Comparison of ENCODE assay signal across 8 mouse cellular contexts in genomic region chr5:34951161-34951834, GRCm38 (mm10). TPM values are rescaled to one million over a fixed set of nuclear protein-coding genes. Genes with fewer than 3 reads are reported as not detected.
DNase-seq lines count a peak whose midpoint lies in the region; ATAC-seq and TF ChIP-seq lines count a peak whose summit lies in the region.

No protein-coding gene starts in this region.

- no peak for TF ChIP-seq CTCF in lung, adult 2 months (IDR thresholded peaks at IDR 0.05; ENCODE audit: insufficient read depth, low read length)
- no peak for TF ChIP-seq CTCF in gastrocnemius, adult 2 months (IDR thresholded peaks at IDR 0.05)

- H3K4me3 ChIP-seq in lung, embryonic 15.5 days, result peak overlapping the region; percentile 96; the same call in 1 of the 2 replicates
- no peak overlapping the region for H3K4me3 ChIP-seq in lung, adult 2 months (replicated peaks; ENCODE audit: extremely low read depth, low read depth, low read length)
- no peak overlapping the region for H3K4me3 ChIP-seq in gastrocnemius, adult 2 months
- peak overlapping the region; percentile 70; the same call in 1 of the 2 replicates for H3K4me3 ChIP-seq in hindbrain, embryonic 15.5 days
- H3K4me3 ChIP-seq in midbrain, embryonic 11.5 days (ENCODE audit: low read depth, low read length), result 0 out of 2 replicates have a peak overlapping the region, but pooled peaks have one; percentile 76

- H3K27ac ChIP-seq in lung, embryonic 15.5 days, result no peak overlapping the region
- H3K27ac ChIP-seq in gastrocnemius, adult 2 months, result no peak overlapping the region
- H3K27ac ChIP-seq in hindbrain, embryonic 15.5 days (replicated peaks), result peak overlapping the region; percentile 89
- no peak overlapping the region; the same call in 1 of the 2 replicates for H3K27ac ChIP-seq in midbrain, embryonic 11.5 days (ENCODE audit: low read depth, low read length)

- no peak overlapping the region for H3K9ac ChIP-seq in lung, embryonic 15.5 days
- peak overlapping the region; percentile 86; the same call in 1 of the 2 replicates for H3K9ac ChIP-seq in hindbrain, embryonic 15.5 days
- no peak overlapping the region for H3K9ac ChIP-seq in midbrain, embryonic 11.5 days (ENCODE audit: low read length)

- no peaks in the 10 kb centered on the region for H3K36me3 ChIP-seq in lung, embryonic 15.5 days
- H3K36me3 ChIP-seq in hindbrain, embryonic 15.5 days, result peaks cover 3% of the 10 kb centered on the region; the same call in 1 of the 2 replicates
- peaks cover 3% of the 10 kb centered on the region; the same call in 1 of the 2 replicates for H3K36me3 ChIP-seq in midbrain, embryonic 11.5 days (ENCODE audit: control insufficient read depth, insufficient read depth, low read length)

- 85% methylated on average over 8 of the region's 8 CpGs for WGBS in lung, embryonic 15.5 days
- 77% methylated on average over 8 of the region's 8 CpGs for WGBS in lung, adult 2 months
- WGBS in hindbrain, embryonic 15.5 days, result 85% methylated on average over 8 of the region's 8 CpGs
- 91% methylated on average over 8 of the region's 8 CpGs for WGBS in midbrain, embryonic 11.5 days

- no peak for DNase-seq in lung, adult 2 months
- DNase-seq in gastrocnemius, adult 2 months, result peak; percentile 58
- DNase-seq in midbrain, embryonic 11.5 days (ENCODE audit: low spot score, missing footprints), result no peak
- no peak for DNase-seq in thymus, postnatal 4 days
- no peak for DNase-seq in ovary, postnatal 14 days (ENCODE audit: low spot score)

- intact Hi-C loops in gastrocnemius, adult 2 months (cut with DNase I), result loop anchor here (2.0 kb wide), 1 partner anchor 22 kb away; no protein-coding TSS in a partner anchor

- H3K4me1 ChIP-seq in lung, embryonic 15.5 days, result peaks cover 38% of the 10 kb centered on the region
- peaks cover 6% of the 10 kb centered on the region for H3K4me1 ChIP-seq in lung, adult 2 months (ENCODE audit: control insufficient read depth, insufficient read depth, low read length)
- peaks cover 49% of the 10 kb centered on the region for H3K4me1 ChIP-seq in hindbrain, embryonic 15.5 days (replicated peaks)
- peaks cover 33% of the 10 kb centered on the region for H3K4me1 ChIP-seq in midbrain, embryonic 11.5 days (ENCODE audit: control insufficient read depth, insufficient read depth, low read length)

- peak overlapping the region; percentile 82 for H3K4me2 ChIP-seq in lung, embryonic 15.5 days
- peak overlapping the region; percentile 76 for H3K4me2 ChIP-seq in hindbrain, embryonic 15.5 days
- peak overlapping the region; percentile 85 for H3K4me2 ChIP-seq in midbrain, embryonic 11.5 days

- TF ChIP-seq POLR2A in lung, adult 2 months (IDR thresholded peaks at IDR 0.05; ENCODE audit: borderline replicate concordance, extremely low read depth, low read depth, low read length), result no peak

- no peak for ATAC-seq in lung, embryonic 15.5 days (ENCODE audit: borderline replicate concordance, extremely low read depth, low FRiP score, low TSS enrichment)
- ATAC-seq in hindbrain, embryonic 15.5 days (ENCODE audit: low FRiP score, low read depth), result no peak
- ATAC-seq in midbrain, embryonic 11.5 days (ENCODE audit: low FRiP score), result no peak
- no peak for ATAC-seq in activated CD4-positive, CD25-positive, alpha-beta regulatory T cell, adult 4 months

- no peaks in the 10 kb centered on the region for H3K27me3 ChIP-seq in lung, embryonic 15.5 days
- no peaks in the 10 kb centered on the region for H3K27me3 ChIP-seq in hindbrain, embryonic 15.5 days
- H3K27me3 ChIP-seq in midbrain, embryonic 11.5 days (ENCODE audit: control insufficient read depth, insufficient read depth, low read length), result no peaks in the 10 kb centered on the region

- H3K9me3 ChIP-seq in lung, embryonic 15.5 days, result no peaks in the 10 kb centered on the region
- no peaks in the 10 kb centered on the region for H3K9me3 ChIP-seq in hindbrain, embryonic 15.5 days
- H3K9me3 ChIP-seq in midbrain, embryonic 11.5 days (ENCODE audit: control insufficient read depth, low read length), result peaks cover 3% of the 10 kb centered on the region

RNA-seq across cellular contexts. Expression of gene Rgs12, which starts 2.1 kb away (rescaled TPM):
- polyA plus RNA-seq in lung, embryonic 15.5 days (2015; fragmentation: Nextera tagmentation; extraction: Ambion mirVana), result 32.3 and 35.3 TPM in 2 replicates
- 125 and 161 TPM in 2 replicates for polyA plus RNA-seq in lung, adult 2 months (2012; rRNA removed)
- 1 to 10 TPM; 2.2 to 3.0 TPM for total RNA-seq in gastrocnemius, adult 2 months (2021)
- polyA plus RNA-seq in hindbrain, embryonic 15.5 days (2015; fragmentation: Nextera tagmentation; extraction: Ambion mirVana), result 42.7 and 44.8 TPM in 2 replicates
- 47.5 and 49.0 TPM in 2 replicates for polyA plus RNA-seq in midbrain, embryonic 11.5 days (2014; fragmentation: Nextera tagmentation; extraction: Ambion mirVana)
- polyA plus RNA-seq in activated CD4-positive, CD25-positive, alpha-beta regulatory T cell, adult 4 months (2017; shearing (Covaris generic)), result 1 to 10 TPM; 4.8 to 7.8 TPM

RNA-seq across cellular contexts. Expression of gene Msantd1, which starts 43.5 kb away (rescaled TPM):
- polyA plus RNA-seq in lung, embryonic 15.5 days (2015; fragmentation: Nextera tagmentation; extraction: Ambion mirVana), result 0.76 and 0.79 TPM in 2 replicates
- 3.1 and 3.7 TPM in 2 replicates for polyA plus RNA-seq in lung, adult 2 months (2012; rRNA removed)
- total RNA-seq in gastrocnemius, adult 2 months (2021), result 1 to 10 TPM in 1 of 2 experiments, under 1 TPM in 1; 0.33 to 1.1 TPM
- 4.4 and 5.2 TPM in 2 replicates for polyA plus RNA-seq in hindbrain, embryonic 15.5 days (2015; fragmentation: Nextera tagmentation; extraction: Ambion mirVana)
- 1.3 and 1.6 TPM in 2 replicates for polyA plus RNA-seq in midbrain, embryonic 11.5 days (2014; fragmentation: Nextera tagmentation; extraction: Ambion mirVana)
- 1 to 10 TPM in 1 of 2 experiments, under 1 TPM in 1; 0.30 to 1.1 TPM for polyA plus RNA-seq in activated CD4-positive, CD25-positive, alpha-beta regulatory T cell, adult 4 months (2017; shearing (Covaris generic))

Comparison
In these comparisons a context has a peak if more than half of its experiments do, and no peak if none do; other contexts are left out.
1. H3K4me3 ChIP-seq: peak in lung, embryonic 15.5 days (single experiment), hindbrain, embryonic 15.5 days (single experiment) and midbrain, embryonic 11.5 days (single experiment); none in lung, adult 2 months (single experiment) and gastrocnemius, adult 2 months (single experiment).
2. Peak in every context shown above with its lines, with median percentiles within 50 percentile points of each other: H3K4me2 ChIP-seq.